19 mouse cellular contexts compared by ENCODE assay signal in the genomic region with DNA sequence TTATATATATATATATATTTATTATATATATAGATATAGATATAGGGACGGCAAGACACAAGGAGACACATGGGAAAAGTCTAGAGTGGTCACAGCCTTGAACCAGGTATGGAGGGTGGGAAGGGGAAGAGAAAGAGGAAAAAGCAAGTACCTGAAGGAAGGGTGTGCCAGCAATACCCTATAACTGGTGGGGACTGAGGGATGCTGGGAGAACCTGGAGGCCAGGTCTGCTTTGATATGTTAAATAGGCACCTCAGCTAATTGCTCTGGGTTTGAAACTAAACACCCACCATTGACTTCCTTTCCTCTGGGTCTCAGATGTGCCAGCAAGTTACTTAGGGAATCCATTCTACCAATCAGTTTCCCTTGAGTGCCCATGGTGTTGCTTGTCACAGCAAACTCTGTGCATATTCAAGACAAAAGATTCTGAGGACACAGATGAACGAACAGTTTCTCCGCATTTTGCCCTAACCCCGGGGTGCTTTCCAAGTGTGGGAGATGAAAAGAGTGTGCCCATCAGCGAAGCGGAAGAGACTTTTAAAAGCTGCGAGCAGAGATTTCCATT. TPM values are rescaled to one million over a fixed set of nuclear protein-coding genes. Genes with fewer than 3 reads are reported as not detected.
A peak's percentile ranks its signal among the peaks of the same experiment; 100 is the strongest.
DNase-seq lines count a peak whose midpoint lies in the region; ATAC-seq and TF ChIP-seq lines count a peak whose summit lies in the region.
"Had no signal": no experiment of that assay in that cellular context is flagged by ENCODE, and none has a peak within 500 bp of the region (broad histone marks: within the 10 kb centered on the region; RNA-seq: fewer than 3 reads in every experiment).

No protein-coding gene starts in this region.

- no peaks in the 10 kb centered on the region for H3K36me3 ChIP-seq in embryonic facial prominence, embryonic 14.5 days (ENCODE audit: control insufficient read depth, insufficient read depth, low read length)
- H3K36me3 ChIP-seq in embryonic facial prominence, embryonic 10.5 days (replicated peaks), result no peaks in the 10 kb centered on the region
- no peaks in the 10 kb centered on the region for H3K36me3 ChIP-seq in kidney, postnatal 0 days (ENCODE audit: insufficient read depth, low read length)
- H3K36me3 ChIP-seq in kidney, adult 2 months (ENCODE audit: control insufficient read depth, insufficient read depth, low read length), result no peaks in the 10 kb centered on the region
- H3K36me3 ChIP-seq in hindbrain, postnatal 0 days (ENCODE audit: insufficient read depth, low read length), result no peaks in the 10 kb centered on the region
- H3K36me3 ChIP-seq: midbrain, embryonic 12.5 days had no signal

- H3K27ac ChIP-seq in embryonic facial prominence, embryonic 14.5 days (replicated peaks; ENCODE audit: low read depth, low read length), result no peak overlapping the region
- no peak overlapping the region for H3K27ac ChIP-seq in embryonic facial prominence, embryonic 10.5 days (replicated peaks)
- H3K27ac ChIP-seq in kidney, postnatal 0 days, result no peak overlapping the region
- no peak overlapping the region for H3K27ac ChIP-seq in kidney, adult 2 months (ENCODE audit: insufficient read depth, low read depth, low read length)
- no peak overlapping the region for H3K27ac ChIP-seq in hindbrain, postnatal 0 days
- H3K27ac ChIP-seq: layer of hippocampus, adult 2 months; midbrain, embryonic 12.5 days had no signal

- no peak for TF ChIP-seq CTCF in kidney, postnatal 0 days (IDR thresholded peaks at IDR 0.05; ENCODE audit: low read depth)
- TF ChIP-seq CTCF in kidney, adult 2 months (conservative IDR thresholded peaks at IDR 0.05; ENCODE audit: insufficient read depth, insufficient read length, low read depth, low read length), result no peak
- no peak for TF ChIP-seq CTCF in brain, embryonic 14.5 days (IDR thresholded peaks at IDR 0.05; ENCODE audit: borderline replicate concordance, extremely low read depth, insufficient read depth, insufficient read length)
- no peak for TF ChIP-seq CTCF in hindbrain, postnatal 0 days (IDR thresholded peaks at IDR 0.05; ENCODE audit: low read depth)

- peak; percentile 33; the same call in 1 of the 2 replicates for ATAC-seq in embryonic facial prominence, embryonic 14.5 days (ENCODE audit: low read depth)
- 0 out of 2 replicates have a peak, but pooled peaks have one; percentile 40 for ATAC-seq in kidney, postnatal 0 days (replicated peaks; ENCODE audit: low FRiP score, low read depth)
- ATAC-seq in hindbrain, postnatal 0 days, result no peak
- ATAC-seq: CD4-positive, CD25-positive, alpha-beta regulatory T cell, adult 4 months had no signal

- 69% methylated on average over 7 of the region's 7 CpGs for WGBS in embryonic facial prominence, embryonic 14.5 days
- 66% methylated on average over 7 of the region's 7 CpGs for WGBS in embryonic facial prominence, embryonic 10.5 days
- WGBS in kidney, postnatal 0 days, result 46% methylated on average over 7 of the region's 7 CpGs
- 40% methylated on average over 7 of the region's 7 CpGs for WGBS in kidney, adult 2 months
- WGBS in hindbrain, postnatal 0 days, result 25% methylated on average over 7 of the region's 7 CpGs

- no peaks in the 10 kb centered on the region for H3K27me3 ChIP-seq in embryonic facial prominence, embryonic 14.5 days (replicated peaks; ENCODE audit: control insufficient read depth, insufficient read depth, low read length)
- no peaks in the 10 kb centered on the region for H3K27me3 ChIP-seq in embryonic facial prominence, embryonic 10.5 days (replicated peaks; ENCODE audit: low read depth, poor library complexity, severe bottlenecking)
- H3K27me3 ChIP-seq in kidney, postnatal 0 days (ENCODE audit: insufficient read depth, low read length), result no peaks in the 10 kb centered on the region
- no peaks in the 10 kb centered on the region for H3K27me3 ChIP-seq in kidney, adult 2 months (replicated peaks; ENCODE audit: control insufficient read depth, insufficient read depth, low read length)
- H3K27me3 ChIP-seq in hindbrain, postnatal 0 days (ENCODE audit: insufficient read depth, low read length), result no peaks in the 10 kb centered on the region
- H3K27me3 ChIP-seq: midbrain, embryonic 12.5 days had no signal

- no peak overlapping the region for H3K4me3 ChIP-seq in embryonic facial prominence, embryonic 14.5 days (ENCODE audit: low read depth, low read length)
- H3K4me3 ChIP-seq in embryonic facial prominence, embryonic 10.5 days, result no peak overlapping the region
- H3K4me3 ChIP-seq in kidney, postnatal 0 days (replicated peaks; ENCODE audit: low read depth, low read length), result no peak overlapping the region
- no peak overlapping the region for H3K4me3 ChIP-seq in kidney, adult 2 months (ENCODE audit: insufficient read depth, low read depth, low read length)
- H3K4me3 ChIP-seq in hindbrain, postnatal 0 days (ENCODE audit: low read length), result no peak overlapping the region
- H3K4me3 ChIP-seq: layer of hippocampus, adult 2 months; midbrain, embryonic 12.5 days had no signal

- H3K4me2 ChIP-seq in embryonic facial prominence, embryonic 14.5 days (ENCODE audit: low read depth, low read length), result no peak overlapping the region
- H3K4me2 ChIP-seq in kidney, postnatal 0 days (ENCODE audit: low read length), result peak overlapping the region; percentile 39; the same call in 1 of the 2 replicates
- H3K4me2 ChIP-seq in hindbrain, postnatal 0 days (ENCODE audit: low read depth, low read length), result peak overlapping the region; percentile 31
- H3K4me2 ChIP-seq: midbrain, embryonic 12.5 days had no signal

- H3K9me3 ChIP-seq in embryonic facial prominence, embryonic 14.5 days (ENCODE audit: control insufficient read depth, low read length), result no peaks in the 10 kb centered on the region
- no peaks in the 10 kb centered on the region for H3K9me3 ChIP-seq in embryonic facial prominence, embryonic 10.5 days
- H3K9me3 ChIP-seq in kidney, postnatal 0 days (replicated peaks; ENCODE audit: low read length), result no peaks in the 10 kb centered on the region
- H3K9me3 ChIP-seq in hindbrain, postnatal 0 days (ENCODE audit: low read length), result no peaks in the 10 kb centered on the region
- H3K9me3 ChIP-seq: midbrain, embryonic 12.5 days had no signal

- H3K9ac ChIP-seq in embryonic facial prominence, embryonic 14.5 days (ENCODE audit: low read depth, low read length), result no peak overlapping the region
- H3K9ac ChIP-seq in kidney, postnatal 0 days (ENCODE audit: low read depth, low read length), result no peak overlapping the region
- no peak overlapping the region for H3K9ac ChIP-seq in hindbrain, postnatal 0 days (replicated peaks; ENCODE audit: low read length)
- H3K9ac ChIP-seq: midbrain, embryonic 12.5 days had no signal

- DNase-seq in embryonic facial prominence, embryonic 14.5 days (ENCODE audit: low spot score), result peak; percentile 3
- no peak for DNase-seq in embryonic facial prominence, embryonic 10.5 days (ENCODE audit: low spot score)
- peak; percentile 11 for DNase-seq in kidney, postnatal 0 days (ENCODE audit: low spot score)
- no peak for DNase-seq in kidney, adult 2 months
- DNase-seq in brain, embryonic 14.5 days (ENCODE audit: low read depth), result peak; percentile 69
- peak; percentile 5 for DNase-seq in hindbrain, postnatal 0 days (ENCODE audit: low spot score)
- no peak for DNase-seq in cerebellum, postnatal 36 days
- DNase-seq in spleen, postnatal 4 days (ENCODE audit: low spot score in 2 of 2), result no peak
- DNase-seq: adrenal gland, adult 8-10 months; cerebellum, adult 18-20 months; kidney, adult 8-10 months; left cerebral cortex, postnatal 4 days; lung, adult 18-20 months; lung, postnatal 36 days; thymus, postnatal 4 days had no signal

- H3K4me1 ChIP-seq in embryonic facial prominence, embryonic 14.5 days (ENCODE audit: control insufficient read depth, insufficient read depth, low read length), result no peaks in the 10 kb centered on the region
- no peaks in the 10 kb centered on the region for H3K4me1 ChIP-seq in embryonic facial prominence, embryonic 10.5 days
- H3K4me1 ChIP-seq in kidney, postnatal 0 days (replicated peaks; ENCODE audit: insufficient read depth, low read length), result no peaks in the 10 kb centered on the region
- H3K4me1 ChIP-seq in kidney, adult 2 months (ENCODE audit: control insufficient read depth, insufficient read depth, low read length), result no peaks in the 10 kb centered on the region
- H3K4me1 ChIP-seq in hindbrain, postnatal 0 days (ENCODE audit: insufficient read depth, low read length), result no peaks in the 10 kb centered on the region

- TF ChIP-seq POLR2A in kidney, adult 2 months (IDR thresholded peaks at IDR 0.05; ENCODE audit: low read depth, low read length), result no peak
- TF ChIP-seq POLR2A in brain, embryonic 14.5 days (IDR thresholded peaks at IDR 0.05; ENCODE audit: borderline replicate concordance, extremely low read depth, insufficient read depth, insufficient read length, poor library complexity, severe bottlenecking), result no peak

RNA-seq across cellular contexts. Expression of a gene that starts 42.6 kb away (rescaled TPM):
- 42.5 and 51.2 TPM in 2 replicates for polyA plus RNA-seq in embryonic facial prominence, embryonic 14.5 days (2014; fragmentation: Nextera tagmentation; extraction: Ambion mirVana)
- polyA plus RNA-seq in embryonic facial prominence, embryonic 10.5 days (2016; fragmentation: Nextera tagmentation; extraction: Ambion mirVana), result 41.4 and 42.9 TPM in 2 replicates
- polyA plus RNA-seq in kidney, postnatal 0 days (2015; fragmentation: Nextera tagmentation; extraction: Ambion mirVana), result 46.3 and 46.4 TPM in 2 replicates
- polyA plus RNA-seq in kidney, adult 2 months (2012; rRNA removed), result 3.4 and 3.8 TPM in 2 replicates
- polyA plus RNA-seq in brain, embryonic 14.5 days (2012; rRNA removed), result 6.5 and 10.7 TPM in 2 replicates
- 20.5 and 28.5 TPM in 2 replicates for total RNA-seq in hindbrain, postnatal 0 days (2014; rRNA removed)
- polyA plus RNA-seq in hindbrain, postnatal 0 days (2015; fragmentation: Nextera tagmentation; extraction: Ambion mirVana), result 17.1 and 17.9 TPM in 2 replicates
- total RNA-seq: granulocyte monocyte progenitor cell, adult 5-6 weeks had no signal

Comparison
In these comparisons a context has a peak if more than half of its experiments do, and no peak if none do; other contexts are left out.
1. DNase-seq: peak in embryonic facial prominence, embryonic 14.5 days (single experiment), kidney, postnatal 0 days (single experiment), brain, embryonic 14.5 days (single experiment) and hindbrain, postnatal 0 days (single experiment); none in embryonic facial prominence, embryonic 10.5 days (single experiment), kidney, adult 2 months (single experiment), cerebellum, postnatal 36 days (0 of 2) and spleen, postnatal 4 days (0 of 2).